Mouse (Mus musculus) C2C12 (cell line): Measurements from ENCODE around the gene Hist2h2bb.

Source experiments
- CEBPB ChIP-seq: IDR thresholded peaks from one replicate; pipeline ENCODE4 v1.6.1; 2011; ENCODE audit warnings: low read depth, mild to moderate bottlenecking, control low read depth, moderate library complexity
- CTCF ChIP-seq: IDR thresholded peaks from one replicate; pipeline ENCODE4 v1.5.1; 2011; ENCODE audit not compliant: control insufficient read depth, insufficient read depth, insufficient read length
- MAX ChIP-seq: IDR thresholded peaks from one replicate; pipeline ENCODE4 v1.6.1; 2011; ENCODE audit warnings: mild to moderate bottlenecking, control low read depth
- MYOG ChIP-seq: IDR thresholded peaks from one replicate; pipeline ENCODE4 v1.6.1; 2011; ENCODE audit not compliant: control insufficient read depth, insufficient read length; ENCODE audit errors: extremely low read depth
- USF1 ChIP-seq: IDR thresholded peaks from one replicate; pipeline ENCODE4 v1.6.1; 2011; ENCODE audit warnings: low read depth, mild to moderate bottlenecking, control low read depth, moderate library complexity

GRCm38 (mm10) chr3:96220765-96221639, 48.5 kb upstream of the Hist2h2bb start, which contains the start of the genes Hist2h2ac and Hist2h2be:
- TF ChIP-seq MAX, result no peak
- no peak for TF ChIP-seq CTCF
- no peak for TF ChIP-seq MYOG
- no peak for TF ChIP-seq USF1
- no peak for TF ChIP-seq CEBPB
